Comparison of ENCODE assay signal across 17 mouse cellular contexts in genomic region chr13:20042856-20043255, GRCm38 (mm10).
"Had no signal": no experiment of that assay in that cellular context is flagged by ENCODE, and none has a peak within 500 bp of the region (broad histone marks: within the 10 kb centered on the region; RNA-seq: fewer than 3 reads in every experiment).

No protein-coding gene starts in this region.

- H3K36me3 ChIP-seq: liver, embryonic 13.5 days; liver, embryonic 15.5 days; midbrain, embryonic 13.5 days; midbrain, embryonic 15.5 days; neural tube, embryonic 12.5 days; stomach, embryonic 15.5 days had no signal

- H3K27me3 ChIP-seq: liver, embryonic 13.5 days; liver, embryonic 15.5 days; midbrain, embryonic 15.5 days; neural tube, embryonic 12.5 days; stomach, embryonic 15.5 days had no signal

- ATAC-seq: liver, postnatal 0 days; midbrain, embryonic 13.5 days; midbrain, embryonic 15.5 days had no signal

- H3K4me2 ChIP-seq: liver, embryonic 13.5 days; liver, embryonic 15.5 days; lung, embryonic 14.5 days; midbrain, embryonic 11.5 days; midbrain, embryonic 13.5 days; midbrain, embryonic 15.5 days; neural tube, embryonic 12.5 days; stomach, embryonic 15.5 days had no signal

- DNase-seq: liver, embryonic 13.5 days; liver, postnatal 0 days; lung, embryonic 14.5 days; lung, postnatal 10 days; right cerebral cortex, postnatal 14 days; thymus, adult 2 months; thymus, postnatal 25 days; thymus, postnatal 4 days had no signal

- H3K9ac ChIP-seq: liver, embryonic 13.5 days; liver, embryonic 15.5 days; liver, postnatal 0 days; lung, embryonic 14.5 days; midbrain, embryonic 13.5 days; midbrain, embryonic 15.5 days; neural tube, embryonic 12.5 days; stomach, embryonic 15.5 days had no signal

- H3K4me3 ChIP-seq: liver, embryonic 13.5 days; liver, embryonic 15.5 days; megakaryocyte, embryonic 14.5 days; midbrain, embryonic 13.5 days; midbrain, embryonic 15.5 days; neural tube, embryonic 12.5 days; stomach, embryonic 15.5 days had no signal

- H3K27ac ChIP-seq: liver, embryonic 13.5 days; liver, embryonic 15.5 days; macrophage; midbrain, embryonic 13.5 days; midbrain, embryonic 15.5 days; neural tube, embryonic 12.5 days; stomach, embryonic 15.5 days; stomach, postnatal 0 days had no signal

- H3K9me3 ChIP-seq: liver, embryonic 13.5 days; liver, embryonic 15.5 days; megakaryocyte, embryonic 14.5 days; midbrain, embryonic 13.5 days; midbrain, embryonic 15.5 days; neural tube, embryonic 12.5 days; stomach, embryonic 15.5 days had no signal

- H3K4me1 ChIP-seq: liver, embryonic 13.5 days; liver, embryonic 15.5 days; megakaryocyte, embryonic 14.5 days; neural tube, embryonic 12.5 days; stomach, embryonic 15.5 days had no signal
